Mouse (Mus musculus) cerebellum, adult 2 months (tissue): Measurements from ENCODE around the gene Ffar3.

ENCODE experiments used
- CTCF ChIP-seq: fragments of 200-500 bp; IDR thresholded peaks from 2 replicates; pipeline ENCODE4 v1.5.1; 2011; ENCODE audit warnings: low read depth, mild to moderate bottlenecking, control low read depth, low read length, moderate library complexity, borderline replicate concordance; ENCODE audit not compliant: insufficient read depth
- POLR2A ChIP-seq: fragments of 200-500 bp; IDR thresholded peaks from 2 replicates; pipeline ENCODE4 v1.6.1; 2011; ENCODE audit warnings: low read length, control low read depth, borderline replicate concordance; ENCODE audit not compliant: insufficient read depth

GRCm38 (mm10) chr7:30826660-30827059 lies 29.3 kb downstream of the Ffar3 start:
- TF ChIP-seq POLR2A = no peak
- no peak for TF ChIP-seq CTCF
